Mouse (Mus musculus) CH12F3 (cell line): ENCODE data around the gene Top3b.
"Not testable (repeated sequence)": the region's sequence is repeated elsewhere in the genome, so short reads cannot be mapped to it uniquely, and the experiment has no call there.

Source experiments
- in situ Hi-C: fragments of 300-500 bp; cut with MboI; formaldehyde crosslinking; loops from 2 replicates; pipeline ENCODE4 v1.14.3; 2020; ENCODE audit warnings: low sequenced_read_pairs

The Top3b gene

GRCm38 (mm10) chr16:16896382-16897055 is 26.0 kb downstream of the Top3b start, which contains the start of gene Ppm1f:
TSS of gene Ppm1f (plus strand) at chr16:16896469.
- in situ Hi-C loops: no loop called here

GRCm38 (mm10) chr16:16897056-16897584 is 26.6 kb downstream of the Top3b start:
- in situ Hi-C loops: no loop called here

GRCm38 (mm10) chr16:16902329-16902728 is 31.8 kb downstream of the Top3b start:
- in situ Hi-C loops: no loop called here

- in situ Hi-C loops: no loop called here
Measured at GRCm38 (mm10) chr16:16903188-16903587, 32.7 kb downstream of the Top3b start.

- in situ Hi-C loops: no loop called here
Measured at GRCm38 (mm10) chr16:16907799-16908198, 37.3 kb downstream of the Top3b start.

GRCm38 (mm10) chr16:16911641-16912597 is 41.4 kb downstream of the Top3b start:
- in situ Hi-C loops: no loop called here

GRCm38 (mm10) chr16:16913440-16913839 is 42.9 kb downstream of the Top3b start:
- in situ Hi-C loops: no loop called here

GRCm38 (mm10) chr16:16918441-16919117 is 48.0 kb downstream of the Top3b start:
- in situ Hi-C loops: no loop called here

- in situ Hi-C loops: no loop called here
Measured at GRCm38 (mm10) chr16:16921021-16921435, 50.5 kb downstream of the Top3b start.

GRCm38 (mm10) chr16:16924481-16924880 is 53.9 kb downstream of the Top3b start:
- in situ Hi-C loops: no loop called here

- in situ Hi-C loops: no loop called here
Measured at GRCm38 (mm10) chr16:16926536-16926935, 56.0 kb downstream of the Top3b start.

- in situ Hi-C loops: not testable (repeated sequence)
Measured at GRCm38 (mm10) chr16:16928908-16929307, 58.4 kb downstream of the Top3b start.

GRCm38 (mm10) chr16:16930326-16930725 is 59.8 kb downstream of the Top3b start:
- in situ Hi-C loops: no loop called here

- in situ Hi-C loops: no loop called here
Measured at GRCm38 (mm10) chr16:16930810-16931296, 60.3 kb downstream of the Top3b start.

- in situ Hi-C loops: no loop called here
Measured at GRCm38 (mm10) chr16:16939543-16939942, 69.0 kb downstream of the Top3b start.

- in situ Hi-C loops: no loop called here
Measured at GRCm38 (mm10) chr16:16941078-16941477, 70.5 kb downstream of the Top3b start.
